Mouse (Mus musculus): Measurements from ENCODE around the gene Slc41a2.

DNA sequence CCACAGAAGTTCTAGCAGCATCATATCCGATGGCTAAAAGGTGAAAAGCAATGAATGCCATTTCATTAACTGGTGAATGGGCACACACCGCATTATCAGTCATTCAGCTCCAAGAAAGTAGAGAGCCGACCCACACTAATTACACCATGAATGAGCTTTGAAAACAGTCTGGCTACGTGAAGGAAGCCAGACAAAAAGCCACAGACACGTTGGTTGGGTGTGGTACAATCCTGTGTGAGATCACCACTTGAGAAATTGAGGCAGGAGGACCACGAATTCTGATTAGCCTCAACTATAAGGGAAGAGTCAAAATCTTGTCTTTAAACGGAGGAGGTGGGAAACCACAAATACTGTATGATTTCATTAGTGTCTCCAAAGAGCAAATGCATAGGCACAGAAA lies 1.3 kb downstream of the Slc41a2 start:
- no peak for TF ChIP-seq CTCF (IDR thresholded peaks at IDR 0.05; ENCODE audit: low read depth, low read length)
- no peak for TF ChIP-seq GATA2 (IDR thresholded peaks at IDR 0.05; ENCODE audit: borderline replicate concordance, low read depth, low read length)
- no peak for TF ChIP-seq POLR2AphosphoS5 (IDR thresholded peaks at IDR 0.05; ENCODE audit: insufficient replicate concordance, low read depth, low read length)
- TF ChIP-seq GATA1 (IDR thresholded peaks at IDR 0.05; ENCODE audit: borderline replicate concordance, low read length), result no peak
- no peak for TF ChIP-seq TAL1 (conservative IDR thresholded peaks at IDR 0.05; ENCODE audit: low read depth, low read length)
